Mouse (Mus musculus): ENCODE results near the gene Tesk1. TPM values are rescaled to one million over a fixed set of nuclear protein-coding genes. Genes with fewer than 3 reads are reported as not detected.

The Tesk1 gene
- total RNA-seq, 2 experiments from 2014 or later = 6.3 to 9.3 TPM

DNA sequence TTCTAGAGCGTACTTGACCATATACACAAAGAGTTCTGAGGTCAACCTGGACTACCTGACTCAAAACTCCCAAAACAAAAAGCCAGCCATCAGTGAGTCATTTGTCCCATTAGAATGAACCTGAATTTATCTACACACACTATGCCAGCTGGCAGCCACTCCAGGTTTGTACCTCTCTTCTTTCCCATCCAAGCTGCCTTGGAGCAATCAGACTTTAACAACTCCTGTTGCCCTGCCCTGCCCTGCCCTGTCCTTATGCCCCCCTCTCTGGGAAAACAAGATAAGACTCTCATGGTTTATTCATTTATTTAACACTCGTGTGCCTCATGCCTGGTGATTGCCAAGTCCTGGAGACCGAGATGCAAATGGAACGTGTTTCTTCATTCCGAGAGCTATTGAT is 49.1 kb downstream of the Tesk1 start:
- ATAC-seq (ENCODE audit: poor library complexity, severe bottlenecking) = no peak

DNA sequence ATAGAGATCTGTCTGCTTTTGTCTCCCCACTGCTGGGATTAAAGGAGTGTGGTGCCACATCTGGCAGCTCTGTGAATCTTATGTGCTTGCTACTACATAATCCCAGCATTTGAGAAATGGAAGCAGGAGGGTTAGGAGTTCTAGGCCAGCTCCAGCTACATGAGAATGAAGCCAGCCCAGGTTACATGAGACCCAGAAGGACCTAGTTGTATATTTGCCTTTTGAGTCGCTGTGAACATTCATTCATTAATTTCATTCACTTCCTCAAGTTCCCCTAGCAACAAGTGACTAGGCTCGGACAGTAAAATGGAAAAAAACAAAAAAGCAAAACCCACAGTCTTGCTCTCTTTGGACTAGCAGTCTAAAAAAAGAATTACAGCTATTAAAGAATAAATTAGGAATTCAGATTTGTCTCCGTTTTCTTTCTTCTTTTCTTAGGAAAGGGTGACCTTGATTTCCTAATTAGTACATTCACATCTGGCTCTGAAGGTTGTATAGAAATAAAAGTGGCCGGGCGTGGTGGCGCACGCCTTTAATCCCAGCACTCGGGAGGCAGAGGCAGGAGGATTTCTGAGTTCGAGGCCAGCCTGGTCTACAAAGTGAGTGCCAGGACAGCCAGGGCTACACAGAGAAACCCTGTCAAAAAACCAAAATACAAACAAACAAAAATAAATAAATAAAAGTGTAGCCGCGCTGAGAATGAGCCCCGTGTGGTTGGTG is 50.5 kb downstream of the Tesk1 start:
- no peak for ATAC-seq (ENCODE audit: poor library complexity, severe bottlenecking)

GRCm38 (mm10) chr4:43492821-43493185 is 51.1 kb downstream of the Tesk1 start, which contains the start of gene Ccdc107:
Ccdc107 (plus strand) TSS chr4:43492900.
- peak; percentile 91 for ATAC-seq (ENCODE audit: poor library complexity, severe bottlenecking)

- ATAC-seq (ENCODE audit: poor library complexity, severe bottlenecking) = peak; percentile 81
These were observed 51.6 kb downstream of the Tesk1 start for GRCm38 (mm10) chr4:43493186-43493845.

DNA sequence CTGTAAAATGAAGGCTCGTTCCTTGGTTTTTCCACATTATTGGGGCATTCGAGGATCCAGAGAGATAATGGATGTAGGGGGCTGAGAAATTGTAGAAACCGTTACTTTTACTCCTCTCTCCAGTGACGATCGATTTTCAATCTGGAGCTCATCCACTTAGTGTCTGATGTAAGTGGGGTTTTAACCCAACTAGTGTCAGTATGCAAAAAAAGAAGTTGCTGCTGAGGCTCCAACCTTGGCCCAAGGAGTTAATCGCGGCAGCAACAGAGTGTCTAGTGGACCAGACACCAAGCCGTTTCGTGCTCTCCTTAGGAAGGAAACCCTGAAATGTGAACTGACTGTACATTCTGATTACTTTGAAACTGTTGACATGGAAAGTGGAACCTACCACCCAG is 52.1 kb downstream of the Tesk1 start:
- ATAC-seq (ENCODE audit: poor library complexity, severe bottlenecking) = no peak

- ATAC-seq (ENCODE audit: poor library complexity, severe bottlenecking) = no peak
These were observed 54.8 kb downstream of the Tesk1 start for GRCm38 (mm10) chr4:43496587-43496986.

DNA sequence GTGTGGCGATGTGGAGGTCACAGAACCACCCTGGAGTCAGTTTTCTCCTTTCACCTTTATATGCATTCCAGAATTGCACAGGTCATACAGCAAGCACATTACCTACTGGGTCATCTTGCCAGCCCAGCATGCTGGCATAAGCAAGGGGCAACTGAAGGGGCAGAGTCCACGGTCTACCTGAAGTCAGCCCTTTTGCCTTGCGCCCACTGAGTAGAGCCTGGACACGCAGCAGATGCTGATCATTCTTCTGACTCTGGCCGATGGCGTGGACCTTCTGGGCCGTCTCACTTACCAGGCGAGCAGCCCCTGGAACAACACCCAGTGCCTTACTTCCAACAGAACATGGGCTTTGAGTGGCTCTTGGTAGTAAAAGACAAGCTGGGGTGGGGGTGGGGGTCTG is 55.7 kb downstream of the Tesk1 start:
- no peak for ATAC-seq (ENCODE audit: poor library complexity, severe bottlenecking)

Other genes starting within 250 kb of the Tesk1 start
- 0.13 and 0.36 TPM in 2 replicates for gene Atp8b5, start 174.8 kb upstream of the Tesk1 start, total RNA-seq (2015)
- 0.04 and 0.20 TPM in 2 replicates for gene Atp8b5, start 174.8 kb upstream of the Tesk1 start, total RNA-seq (2017)
- 2.1 and 3.0 TPM in 2 replicates for gene Rusc2, start 60.0 kb upstream of the Tesk1 start, total RNA-seq (2015)
- gene Rusc2, start 60.0 kb upstream of the Tesk1 start, total RNA-seq (2017) = 0.77 and 2.3 TPM in 2 replicates
- gene Fam166b, start 12.8 kb upstream of the Tesk1 start, total RNA-seq (2015) = not detected in 2 replicates
- not detected in 2 replicates for gene Fam166b, start 12.8 kb upstream of the Tesk1 start, total RNA-seq (2017)
- 0.57 and 2.5 TPM in 2 replicates for gene Cd72, start 12.7 kb downstream of the Tesk1 start, total RNA-seq (2015)
- gene Cd72, start 12.7 kb downstream of the Tesk1 start, total RNA-seq (2017) = 3.0 and 3.5 TPM in 2 replicates
- gene Sit1, start 41.8 kb downstream of the Tesk1 start, total RNA-seq (2015) = not detected in 2 replicates
- 0.77 TPM in 1 of 2 replicates, not detected in the other for gene Sit1, start 41.8 kb downstream of the Tesk1 start, total RNA-seq (2017)
- 16.7 and 17.5 TPM in 2 replicates for gene Ccdc107, start 51.0 kb downstream of the Tesk1 start, total RNA-seq (2015)
- 23.6 and 32.6 TPM in 2 replicates for gene Ccdc107, start 51.0 kb downstream of the Tesk1 start, total RNA-seq (2017)
- 54.6 and 60.0 TPM in 2 replicates for gene Arhgef39, start 57.8 kb downstream of the Tesk1 start, total RNA-seq (2015)
- 52.3 and 54.1 TPM in 2 replicates for gene Arhgef39, start 57.8 kb downstream of the Tesk1 start, total RNA-seq (2017)
- 3.0 and 3.5 TPM in 2 replicates for gene Car9, start 65.0 kb downstream of the Tesk1 start, total RNA-seq (2015)
- gene Car9, start 65.0 kb downstream of the Tesk1 start, total RNA-seq (2017) = 0.41 and 1.1 TPM in 2 replicates
- 0.11 TPM in 1 of 2 replicates, not detected in the other for gene Tpm2, start 81.8 kb downstream of the Tesk1 start, total RNA-seq (2015)
- gene Tpm2, start 81.8 kb downstream of the Tesk1 start, total RNA-seq (2017) = 0.11 and 0.33 TPM in 2 replicates
- gene Creb3, start 120.4 kb downstream of the Tesk1 start, total RNA-seq (2015) = 29.4 and 33.0 TPM in 2 replicates
- 84.6 and 101 TPM in 2 replicates for gene Creb3, start 120.4 kb downstream of the Tesk1 start, total RNA-seq (2017)
- gene Tln1, start 120.8 kb downstream of the Tesk1 start, total RNA-seq (2015) = 226 and 299 TPM in 2 replicates
- 408 and 426 TPM in 2 replicates for gene Tln1, start 120.8 kb downstream of the Tesk1 start, total RNA-seq (2017)
- 18.6 and 20.8 TPM in 2 replicates for gene Rgp1, start 136.8 kb downstream of the Tesk1 start, total RNA-seq (2015)
- gene Rgp1, start 136.8 kb downstream of the Tesk1 start, total RNA-seq (2017) = 8.2 and 24.7 TPM in 2 replicates
- 8.4 and 8.5 TPM in 2 replicates for gene Gba2, start 136.9 kb downstream of the Tesk1 start, total RNA-seq (2015)
- gene Gba2, start 136.9 kb downstream of the Tesk1 start, total RNA-seq (2017) = 9.5 and 9.8 TPM in 2 replicates
- not detected in 2 replicates for gene Msmp, start 142.6 kb downstream of the Tesk1 start, total RNA-seq (2015)
- not detected in 2 replicates for gene Msmp, start 142.6 kb downstream of the Tesk1 start, total RNA-seq (2017)
- gene Npr2, start 190.0 kb downstream of the Tesk1 start, total RNA-seq (2015) = 0.29 and 1.7 TPM in 2 replicates
- gene Npr2, start 190.0 kb downstream of the Tesk1 start, total RNA-seq (2017) = 0.33 and 1.3 TPM in 2 replicates
- not detected in 2 replicates for gene Spag8, start 211.7 kb downstream of the Tesk1 start, total RNA-seq (2015)
- gene Spag8, start 211.7 kb downstream of the Tesk1 start, total RNA-seq (2017) = not detected in 2 replicates
- gene Hint2, start 214.5 kb downstream of the Tesk1 start, total RNA-seq (2015) = 23.8 and 24.3 TPM in 2 replicates
- gene Hint2, start 214.5 kb downstream of the Tesk1 start, total RNA-seq (2017) = 24.6 and 27.9 TPM in 2 replicates
- gene Tmem8b, start 227.0 kb downstream of the Tesk1 start, total RNA-seq (2015) = 0.27 and 0.42 TPM in 2 replicates
- gene Tmem8b, start 227.0 kb downstream of the Tesk1 start, total RNA-seq (2017) = 0.04 and 0.16 TPM in 2 replicates
- 0.11 TPM in 1 of 2 replicates, not detected in the other for gene Fam221b, start 227.2 kb downstream of the Tesk1 start, total RNA-seq (2015)
- gene Fam221b, start 227.2 kb downstream of the Tesk1 start, total RNA-seq (2017) = 0.20 and 0.33 TPM in 2 replicates